Mouse (Mus musculus) erythroblast, embryonic 14.5 days (primary cell): ENCODE measurements around the gene Grem2. TPM values are rescaled to one million over a fixed set of nuclear protein-coding genes. Genes with fewer than 3 reads are reported as not detected.

ENCODE experiments used
- H3K27me3 ChIP-seq: 2 replicates; pipeline ENCODE4 v1.6.1; 2012; ENCODE audit warnings: inconsistent platforms; ENCODE audit not compliant: control insufficient read depth
- H3K36me3 ChIP-seq: 2 replicates; pipeline ENCODE4 v1.6.1; 2012; ENCODE audit warnings: mild to moderate bottlenecking, inconsistent platforms; ENCODE audit not compliant: control insufficient read depth
- H3K4me1 ChIP-seq: 2 replicates; pipeline ENCODE4 v1.6.1; 2012; ENCODE audit warnings: inconsistent platforms; ENCODE audit not compliant: control insufficient read depth
- H3K4me3 ChIP-seq: replicated peaks from 2 replicates; pipeline ENCODE3; 2012; ENCODE audit warnings: moderate library complexity, mild to moderate bottlenecking, inconsistent platforms
- H3K9me3 ChIP-seq: 2 replicates; pipeline ENCODE4 v1.6.1; 2012; ENCODE audit warnings: low read length, inconsistent platforms, mixed read lengths; ENCODE audit not compliant: control insufficient read depth
- GATA1 ChIP-seq: IDR thresholded peaks from 2 replicates; pipeline ENCODE4 v1.6.1; 2012; ENCODE audit warnings: low read length, inconsistent platforms, mixed read lengths
- TAL1 ChIP-seq: IDR thresholded peaks from 3 replicates; pipeline ENCODE4 v1.6.1; 2012; ENCODE audit warnings: low read length, inconsistent platforms, mixed read lengths
- polyA plus RNA-seq: library from polyadenylated mRNA; stranded (reverse); fragments of >175 nt; gene quantifications from 2 replicates; pipeline ENCODE4 v1.2.3, GENCODE M21; 2012

The Grem2 gene
- polyA plus RNA-seq, 1 experiment, result not detected

DNA sequence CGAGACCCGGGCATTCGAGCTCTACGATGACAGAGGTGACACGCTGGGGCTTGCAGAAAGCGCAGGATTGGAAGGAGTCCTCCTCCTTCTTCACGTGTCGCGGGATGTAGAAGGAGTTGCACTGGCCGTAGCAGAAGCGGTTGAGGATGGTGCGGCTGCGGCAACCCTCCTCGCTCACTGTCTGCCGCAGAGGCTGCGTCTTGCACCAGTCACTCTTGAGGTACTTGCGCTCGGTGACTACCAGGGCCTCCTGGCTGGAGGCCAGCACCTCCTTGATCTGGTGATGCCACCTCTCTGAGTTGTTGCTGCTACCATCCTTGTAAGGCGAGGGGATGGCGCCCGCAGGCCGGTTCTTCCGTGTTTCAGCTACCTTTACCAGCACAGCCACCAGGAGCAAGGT, 84.8 kb downstream of the Grem2 start:
- H3K4me3 ChIP-seq, result no peak overlapping the region
- TF ChIP-seq TAL1, result no peak
- no peak for TF ChIP-seq GATA1
- H3K36me3 ChIP-seq, result no peaks in the 10 kb centered on the region
- H3K9me3 ChIP-seq, result peaks cover 29% of the 10 kb centered on the region
- H3K4me1 ChIP-seq, result no peaks in the 10 kb centered on the region
- no peaks in the 10 kb centered on the region for H3K27me3 ChIP-seq

DNA sequence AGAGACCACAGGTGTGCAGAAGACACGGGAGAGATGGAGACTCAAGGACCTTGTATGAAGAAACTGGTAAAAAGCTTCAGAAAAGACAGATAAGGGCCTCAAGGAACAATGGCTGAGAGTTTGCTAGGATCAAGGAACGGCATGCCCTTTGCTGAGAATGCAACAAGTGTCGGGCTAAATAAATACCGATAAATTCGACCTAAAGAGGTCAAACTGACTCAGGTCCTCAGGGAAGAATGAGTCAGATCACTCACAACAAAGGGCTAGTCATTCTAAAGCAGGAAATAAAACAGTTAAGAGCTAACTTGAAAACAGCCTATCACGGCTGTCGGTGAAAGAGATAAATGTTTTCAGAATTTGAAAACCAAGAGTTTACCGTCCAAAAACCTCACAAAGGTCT, 95.1 kb downstream of the Grem2 start:
- no peaks in the 10 kb centered on the region for H3K9me3 ChIP-seq
- H3K4me1 ChIP-seq, result no peaks in the 10 kb centered on the region
- TF ChIP-seq TAL1 (no peak), GATA1 (no peak)
- no peak overlapping the region for H3K4me3 ChIP-seq
- no peaks in the 10 kb centered on the region for H3K36me3 ChIP-seq
- no peaks in the 10 kb centered on the region for H3K27me3 ChIP-seq

DNA sequence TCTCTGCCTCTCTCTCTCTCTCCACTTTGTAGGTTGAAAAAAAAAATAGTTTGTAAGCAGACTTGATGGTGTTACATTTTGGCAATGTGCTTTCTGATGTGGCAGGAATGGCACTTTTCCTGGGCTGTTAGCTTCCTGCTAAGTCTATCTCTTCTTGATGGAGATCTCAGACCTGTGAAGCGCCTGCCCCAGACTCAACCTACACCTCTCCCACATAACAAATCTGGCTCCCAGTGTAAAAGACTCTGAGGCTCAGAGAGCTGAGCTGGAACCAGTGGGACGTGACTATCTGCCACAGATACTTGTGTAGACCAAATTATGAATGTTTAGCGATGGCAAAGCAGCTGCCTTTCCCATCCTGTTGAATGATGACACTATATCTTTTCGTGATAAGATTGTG, 109.8 kb downstream of the Grem2 start:
- H3K36me3 ChIP-seq, result no peaks in the 10 kb centered on the region
- no peak for TF ChIP-seq TAL1
- H3K27me3 ChIP-seq, result no peaks in the 10 kb centered on the region
- no peaks in the 10 kb centered on the region for H3K4me1 ChIP-seq
- no peak overlapping the region for H3K4me3 ChIP-seq
- H3K9me3 ChIP-seq, result 0 out of 2 replicates have a peak, but pooled peaks cover 2% of the 10 kb centered on the region

DNA sequence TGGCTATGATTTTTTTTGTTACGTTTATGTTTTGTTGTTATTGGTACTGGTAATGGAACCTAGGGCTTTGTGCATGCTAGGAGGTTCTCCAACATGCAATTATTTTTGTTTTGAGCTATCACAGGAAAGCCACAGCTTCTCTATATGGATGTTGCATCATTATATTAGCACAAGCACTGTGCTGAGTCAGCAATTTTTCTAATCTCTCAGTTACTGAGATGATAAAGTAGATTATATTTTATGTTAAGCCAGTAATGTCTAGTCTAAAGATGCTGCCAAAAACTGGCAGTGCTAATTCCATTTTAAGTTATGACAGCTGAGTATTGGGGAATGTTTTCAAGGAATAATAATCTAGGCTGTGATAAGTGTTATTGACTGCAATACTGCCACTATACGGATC, 133.0 kb downstream of the Grem2 start:
- TF ChIP-seq GATA1, result no peak
- TF ChIP-seq TAL1, result no peak
- H3K9me3 ChIP-seq, result peaks cover 5% of the 10 kb centered on the region
- H3K27me3 ChIP-seq, result no peaks in the 10 kb centered on the region
- H3K4me3 ChIP-seq, result no peak overlapping the region
- no peaks in the 10 kb centered on the region for H3K4me1 ChIP-seq
- no peaks in the 10 kb centered on the region for H3K36me3 ChIP-seq
